In genomic region chr1:21333222-21333973, GRCm38 (mm10) we compare ENCODE assay signal across 13 mouse cellular contexts. TPM values are rescaled to one million over a fixed set of nuclear protein-coding genes. Genes with fewer than 3 reads are reported as not detected.
DNase-seq lines count a peak whose midpoint lies in the region; ATAC-seq and TF ChIP-seq lines count a peak whose summit lies in the region.
"Had no signal": no experiment of that assay in that cellular context is flagged by ENCODE, and none has a peak within 500 bp of the region (broad histone marks: within the 10 kb centered on the region; RNA-seq: fewer than 3 reads in every experiment).

No protein-coding gene starts in this region.

- no peak overlapping the region for H3K9ac ChIP-seq in hindbrain, embryonic 16.5 days (ENCODE audit: low read depth, low read length)
- H3K9ac ChIP-seq: embryonic facial prominence, embryonic 15.5 days; hindbrain, embryonic 15.5 days had no signal

- no peak for TF ChIP-seq POLR2A in thymus, adult 2 months (IDR thresholded peaks at IDR 0.05; ENCODE audit: control insufficient read depth, extremely low read depth, insufficient read depth, low read length, poor library complexity)

- ATAC-seq in inflammation-experienced regulatory T-cells, adult 6 months: peak; percentile 84
- ATAC-seq in hindbrain, embryonic 16.5 days: no peak

- 0 out of 2 replicates have a peak, but pooled peaks cover 2% of the 10 kb centered on the region for H3K4me1 ChIP-seq in thymus, adult 2 months (replicated peaks; ENCODE audit: control insufficient read depth, insufficient read depth, low read length)
- H3K4me1 ChIP-seq in hindbrain, embryonic 16.5 days (ENCODE audit: control insufficient read depth, insufficient read depth, low read depth, low read length): no peaks in the 10 kb centered on the region
- H3K4me1 ChIP-seq: embryonic facial prominence, embryonic 15.5 days; hindbrain, embryonic 15.5 days; megakaryocyte, embryonic 14.5 days had no signal

- H3K27ac ChIP-seq in thymus, adult 2 months (ENCODE audit: control insufficient read depth, insufficient read depth, low read length): peak overlapping the region; percentile 80
- H3K27ac ChIP-seq in hindbrain, embryonic 16.5 days (ENCODE audit: low read depth, low read length): no peak overlapping the region
- H3K27ac ChIP-seq: embryonic facial prominence, embryonic 15.5 days; hindbrain, embryonic 15.5 days; left cerebral cortex, adult 2 months had no signal

- H3K9me3 ChIP-seq in hindbrain, embryonic 16.5 days (ENCODE audit: control insufficient read depth, low read length): no peaks in the 10 kb centered on the region
- H3K9me3 ChIP-seq: embryonic facial prominence, embryonic 15.5 days; hindbrain, embryonic 15.5 days had no signal

- no peaks in the 10 kb centered on the region for H3K27me3 ChIP-seq in thymus, adult 2 months (ENCODE audit: control insufficient read depth, insufficient read depth, low read length)
- H3K27me3 ChIP-seq in hindbrain, embryonic 16.5 days (replicated peaks; ENCODE audit: control insufficient read depth, insufficient read depth, low read length): no peaks in the 10 kb centered on the region
- H3K27me3 ChIP-seq: embryonic facial prominence, embryonic 15.5 days; hindbrain, embryonic 15.5 days; megakaryocyte, embryonic 14.5 days had no signal

- no peaks in the 10 kb centered on the region for H3K36me3 ChIP-seq in thymus, adult 2 months (ENCODE audit: control insufficient read depth, insufficient read depth, low read length)
- no peaks in the 10 kb centered on the region for H3K36me3 ChIP-seq in hindbrain, embryonic 16.5 days (ENCODE audit: control insufficient read depth, insufficient read depth, low read length)
- H3K36me3 ChIP-seq: embryonic facial prominence, embryonic 15.5 days; hindbrain, embryonic 15.5 days had no signal

- 8% methylated on average over 16 of the region's 16 CpGs for WGBS in thymus, adult 2 months
- 85% methylated on average over 16 of the region's 16 CpGs for WGBS in hindbrain, embryonic 16.5 days

- TF ChIP-seq CTCF in thymus, adult 2 months (IDR thresholded peaks at IDR 0.05; ENCODE audit: borderline replicate concordance, control insufficient read depth, extremely low read depth, insufficient read depth, low read length, poor library complexity): no peak

- peak; percentile 96 for DNase-seq in MEL-GATA-1-ER (ENCODE audit: extremely low read depth, low read depth)
- peak; percentile 48 for DNase-seq in lung, postnatal 25 days (ENCODE audit: low spot score)
- peak; percentile 43 for DNase-seq in thymus, adult 2 months
- DNase-seq in heart, adult 11 months: no peak
- no peak for DNase-seq in cerebellum, postnatal 10 days
- DNase-seq: cerebellum, adult 11 months; gastrocnemius, postnatal 36 days had no signal

- no peak overlapping the region for H3K4me2 ChIP-seq in hindbrain, embryonic 16.5 days (ENCODE audit: low read length)
- H3K4me2 ChIP-seq: embryonic facial prominence, embryonic 15.5 days; hindbrain, embryonic 15.5 days had no signal

- peak overlapping the region; percentile 42 for H3K4me3 ChIP-seq in thymus, adult 2 months (ENCODE audit: control insufficient read depth, insufficient read depth, low read length)
- no peak overlapping the region for H3K4me3 ChIP-seq in hindbrain, embryonic 16.5 days (ENCODE audit: low read length)
- H3K4me3 ChIP-seq: embryonic facial prominence, embryonic 15.5 days; hindbrain, embryonic 15.5 days; left cerebral cortex, adult 2 months; megakaryocyte, embryonic 14.5 days had no signal

RNA-seq across cellular contexts. Expression of gene Khdc1a, which starts 16.0 kb away (rescaled TPM):
- polyA plus RNA-seq in inflammation-experienced regulatory T-cells, adult 6 months (2017; shearing (Covaris generic)): 1 to 10 TPM in 1 of 3 experiments, under 1 TPM in 1, not detected in 1; 0.71 to 1.9 TPM
- 0.22 and 0.43 TPM in 2 replicates for polyA plus RNA-seq in thymus, adult 2 months (2012; rRNA removed)
- not detected in 2 replicates for polyA plus RNA-seq in hindbrain, embryonic 16.5 days (2015; fragmentation: Nextera tagmentation; extraction: Ambion mirVana)
- polyA plus RNA-seq: embryonic facial prominence, embryonic 15.5 days; hindbrain, embryonic 15.5 days had no signal

RNA-seq across cellular contexts. Expression of gene Khdc1c, which starts 34.7 kb away (rescaled TPM):
- not detected for polyA plus RNA-seq in inflammation-experienced regulatory T-cells, adult 6 months (2017; shearing (Covaris generic))
- polyA plus RNA-seq in thymus, adult 2 months (2012; rRNA removed): 0.09 TPM in 1 of 2 replicates, not detected in the other
- not detected in 2 replicates for polyA plus RNA-seq in hindbrain, embryonic 16.5 days (2015; fragmentation: Nextera tagmentation; extraction: Ambion mirVana)
- polyA plus RNA-seq: embryonic facial prominence, embryonic 15.5 days; hindbrain, embryonic 15.5 days had no signal

RNA-seq across cellular contexts. Expression of gene Khdc1b, which starts 50.0 kb away (rescaled TPM):
- under 1 TPM in 1 of 3 experiments, not detected in 2; 0.21 TPM for polyA plus RNA-seq in inflammation-experienced regulatory T-cells, adult 6 months (2017; shearing (Covaris generic))
- 0.07 TPM in 1 of 2 replicates, not detected in the other for polyA plus RNA-seq in thymus, adult 2 months (2012; rRNA removed)
- polyA plus RNA-seq in hindbrain, embryonic 16.5 days (2015; fragmentation: Nextera tagmentation; extraction: Ambion mirVana): not detected in 2 replicates

Comparison
In these comparisons a context has a peak if more than half of its experiments do, and no peak if none do; other contexts are left out.
1. DNase-seq: peak in MEL-GATA-1-ER (single experiment), lung, postnatal 25 days (single experiment) and thymus, adult 2 months (single experiment); none in heart, adult 11 months (single experiment) and cerebellum, postnatal 10 days (0 of 2).